Mouse (Mus musculus) ES-Bruce4 (cell line): ENCODE measurements at regions not wholly inside any gene's neighbourhood (a gene's known extent, or its start where the extent isn't known, plus 50 kb on each side); places are given as distances from the start of the nearest gene placed in this dataset.
"Not testable (repeated sequence)": the region's sequence is repeated elsewhere in the genome, so short reads cannot be mapped to it uniquely, and the experiment has no call there.

ENCODE experiments used
- H3K27ac ChIP-seq: 2 replicates; pipeline ENCODE4 v1.5.1; 2012; ENCODE audit warnings: low read length, inconsistent platforms; ENCODE audit not compliant: insufficient read depth
- H3K27me3 ChIP-seq: 2 replicates; pipeline ENCODE4 v1.6.1; 2012; ENCODE audit warnings: mild to moderate bottlenecking, low read length, inconsistent platforms; ENCODE audit not compliant: control insufficient read depth, poor library complexity, insufficient read depth, severe bottlenecking
- H3K36me3 ChIP-seq: 2 replicates; pipeline ENCODE4 v1.6.1; 2012; ENCODE audit warnings: inconsistent platforms, mild to moderate bottlenecking, low read length, moderate library complexity; ENCODE audit not compliant: control insufficient read depth, poor library complexity, insufficient read depth, severe bottlenecking
- H3K4me1 ChIP-seq: one replicate; pipeline ENCODE4 v1.8.1; 2011; ENCODE audit warnings: low read length; ENCODE audit not compliant: control insufficient read depth, insufficient read depth
- H3K4me3 ChIP-seq: 2 replicates; pipeline ENCODE4 v1.5.1; 2011; ENCODE audit warnings: low read depth, mild to moderate bottlenecking, low read length
- H3K9ac ChIP-seq: 2 replicates; pipeline ENCODE4 v1.6.1; 2012; ENCODE audit warnings: low read depth, mild to moderate bottlenecking, inconsistent platforms; ENCODE audit not compliant: poor library complexity, severe bottlenecking
- H3K9me3 ChIP-seq: replicated peaks from 2 replicates; pipeline ENCODE4 v1.6.1; 2012; ENCODE audit warnings: mild to moderate bottlenecking, low read length, inconsistent platforms; ENCODE audit not compliant: control insufficient read depth, poor library complexity, insufficient read depth, severe bottlenecking
- CTCF ChIP-seq: IDR thresholded peaks from one replicate; pipeline ENCODE4 v1.8.1; 2011; ENCODE audit warnings: low read depth, low read length
- EP300 ChIP-seq: IDR thresholded peaks from 2 replicates; pipeline ENCODE4 v1.6.1; 2011; ENCODE audit warnings: low read depth, low read length; ENCODE audit not compliant: insufficient read depth

DNA sequence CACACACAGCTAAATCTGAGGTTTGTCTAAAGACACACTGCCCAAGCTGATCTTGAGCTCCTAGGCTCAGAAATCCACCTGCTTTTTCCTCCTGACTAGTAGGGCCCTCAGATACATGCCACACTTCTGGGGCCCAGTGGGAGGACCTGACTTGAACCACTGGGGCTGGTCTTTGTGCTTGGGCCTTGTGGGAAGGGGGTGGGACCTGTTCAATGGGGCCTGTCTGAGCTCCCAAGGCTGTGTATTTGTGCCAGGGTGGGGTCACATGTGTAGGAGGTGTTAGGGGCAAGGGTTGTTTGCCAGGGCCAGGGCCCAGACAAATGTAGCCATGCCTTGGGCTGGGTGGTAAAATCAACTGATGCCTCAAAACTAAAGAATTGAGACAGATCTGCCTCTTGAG lies 56.8 kb downstream of the Gm8765 start:
- not testable (repeated sequence) for H3K4me1 ChIP-seq, H3K4me3 ChIP-seq, H3K27ac ChIP-seq, H3K9me3 ChIP-seq, H3K27me3 ChIP-seq, H3K9ac ChIP-seq, H3K36me3 ChIP-seq

DNA sequence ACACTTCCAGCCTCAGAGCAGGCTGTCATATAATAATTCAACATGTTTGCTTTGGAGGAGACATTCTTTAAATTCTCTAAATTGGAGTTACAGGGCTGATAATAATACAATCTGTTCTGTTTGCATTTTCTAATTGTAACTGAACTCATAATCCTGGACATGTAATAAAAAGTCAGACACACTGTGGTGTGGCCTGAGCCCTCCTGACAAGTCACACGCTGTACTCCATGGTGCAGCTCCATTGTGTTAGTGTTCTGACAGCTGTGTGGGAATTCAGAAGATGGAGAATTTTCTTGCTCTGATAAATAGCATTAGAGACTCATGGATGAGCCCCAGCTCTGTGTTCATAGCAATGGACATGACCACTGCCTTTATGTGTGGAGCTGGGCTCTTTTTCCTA lies 58.2 kb downstream of the Gm8765 start:
- H3K9ac ChIP-seq, H3K9me3 ChIP-seq, H3K4me3 ChIP-seq, H3K36me3 ChIP-seq, H3K27me3 ChIP-seq, H3K27ac ChIP-seq, H3K4me1 ChIP-seq: not testable (repeated sequence)

GRCm38 (mm10) chr13:50764618-50765017 lies 66.5 kb downstream of the Gm8765 start:
- TF ChIP-seq CTCF (peak; percentile 14), EP300 (no peak)
- H3K4me3 ChIP-seq, result no peak overlapping the region
- no peaks in the 10 kb centered on the region for H3K36me3 ChIP-seq
- no peak overlapping the region for H3K9ac ChIP-seq
- no peaks in the 10 kb centered on the region for H3K4me1 ChIP-seq
- H3K9me3 ChIP-seq, result no peaks in the 10 kb centered on the region
- H3K27ac ChIP-seq, result no peak overlapping the region
- H3K27me3 ChIP-seq, result no peaks in the 10 kb centered on the region

DNA sequence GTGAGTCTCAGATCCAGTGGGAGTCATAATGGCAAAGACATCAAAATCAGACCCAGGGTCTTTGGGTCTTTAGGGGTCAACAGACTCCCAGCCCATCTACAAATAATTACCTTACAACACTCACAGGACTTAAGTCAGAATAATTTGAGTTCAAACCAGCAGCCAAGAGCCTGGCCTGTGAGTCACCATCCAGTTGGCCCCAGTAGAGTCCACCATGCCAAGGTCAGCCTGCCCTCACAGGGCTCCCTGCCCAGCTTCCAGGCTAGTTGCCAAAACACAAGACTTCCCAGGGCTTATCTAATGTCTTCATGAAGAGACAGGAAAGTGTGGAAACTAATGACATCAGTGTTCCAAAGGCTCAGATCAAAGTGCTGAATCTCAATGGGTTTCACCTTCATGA lies 81.9 kb downstream of the Gm8765 start:
- not testable (repeated sequence) for H3K4me1 ChIP-seq, H3K9ac ChIP-seq

DNA sequence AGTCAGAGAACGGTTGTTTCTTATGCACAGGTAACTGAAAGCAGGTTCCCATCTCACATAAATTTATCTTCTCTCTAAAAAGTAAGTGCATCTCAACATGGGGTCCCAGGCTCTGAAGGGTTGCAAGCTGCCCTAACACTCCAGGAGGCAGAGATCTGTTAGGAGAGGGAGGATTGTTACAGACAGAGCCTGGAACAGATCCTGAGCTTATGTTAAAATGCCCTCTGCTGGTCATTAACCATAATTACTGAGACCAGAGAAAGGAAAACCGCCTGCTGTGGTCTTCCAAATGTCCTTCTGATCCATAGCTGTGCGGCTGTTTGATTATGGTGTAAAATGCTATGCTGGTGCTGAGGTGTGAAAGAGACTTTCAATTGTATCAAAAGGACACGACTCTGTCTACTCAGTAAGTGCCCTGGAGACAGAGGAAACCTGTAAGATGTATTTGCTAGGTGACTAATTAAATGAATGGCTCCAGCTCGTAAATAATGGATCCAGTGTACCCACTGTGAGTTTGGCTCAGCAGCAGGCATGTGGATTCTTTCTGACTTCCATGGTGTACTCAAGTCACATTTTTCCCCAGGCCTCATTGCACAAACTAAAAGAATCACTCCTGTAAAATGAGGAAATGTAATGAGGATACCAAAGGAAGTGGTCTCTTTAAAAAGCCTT lies 131.9 kb downstream of the Gm8765 start:
- H3K4me1 ChIP-seq, H3K27ac ChIP-seq, H3K27me3 ChIP-seq, H3K9ac ChIP-seq, H3K9me3 ChIP-seq, H3K36me3 ChIP-seq, H3K4me3 ChIP-seq: not testable (repeated sequence)

More for the DNA sequence above, 81.9 kb downstream of the Gm8765 start:
- not testable (repeated sequence) for H3K27ac ChIP-seq, H3K27me3 ChIP-seq, H3K9me3 ChIP-seq, H3K4me3 ChIP-seq, H3K36me3 ChIP-seq
